Mouse (Mus musculus): ENCODE results near the gene Stx2.

Stx2 gene

GRCm38 (mm10) chr5:129008412-129008826 lies at the start of gene Stx2:
Gene Stx2 (minus strand): TSS chr5:129008574.
- DNase-seq (ENCODE audit: low read depth, low spot score): peak; percentile 93
- Histone ChIP-seq H3K36me3 (ENCODE audit: control insufficient read depth, insufficient read depth, low read length, poor library complexity, severe bottlenecking) (no peaks in the 10 kb centered on the region), H3K27me3 (ENCODE audit: control insufficient read depth, insufficient read depth, low read length, poor library complexity, severe bottlenecking) (no peaks in the 10 kb centered on the region)

- H3K27me3 ChIP-seq (ENCODE audit: control insufficient read depth, insufficient read depth, low read length, poor library complexity, severe bottlenecking): no peaks in the 10 kb centered on the region
- DNase-seq (ENCODE audit: low read depth, low spot score): no peak
These were observed 46.4 kb upstream of the Stx2 start for GRCm38 (mm10) chr5:129054675-129055284.

GRCm38 (mm10) chr5:129052636-129053355 lies 44.4 kb upstream of the Stx2 start:
- DNase-seq (ENCODE audit: low read depth, low spot score): no peak
- Histone ChIP-seq H3K27me3 (ENCODE audit: control insufficient read depth, insufficient read depth, low read length, poor library complexity, severe bottlenecking) (no peaks in the 10 kb centered on the region), H3K36me3 (ENCODE audit: control insufficient read depth, insufficient read depth, low read length, poor library complexity, severe bottlenecking) (no peaks in the 10 kb centered on the region)

More at GRCm38 (mm10) chr5:129054675-129055284, 46.4 kb upstream of the Stx2 start:
- H3K36me3 ChIP-seq (ENCODE audit: control insufficient read depth, insufficient read depth, low read length, poor library complexity, severe bottlenecking): no peaks in the 10 kb centered on the region

GRCm38 (mm10) chr5:129051910-129052309 lies 43.5 kb upstream of the Stx2 start:
- DNase-seq (ENCODE audit: low read depth, low spot score): no peak
- no peaks in the 10 kb centered on the region for H3K36me3 ChIP-seq (ENCODE audit: control insufficient read depth, insufficient read depth, low read length, poor library complexity, severe bottlenecking)
- no peaks in the 10 kb centered on the region for H3K27me3 ChIP-seq (ENCODE audit: control insufficient read depth, insufficient read depth, low read length, poor library complexity, severe bottlenecking)

GRCm38 (mm10) chr5:129049372-129049771 lies 41.0 kb upstream of the Stx2 start:
- H3K27me3 ChIP-seq (ENCODE audit: control insufficient read depth, insufficient read depth, low read length, poor library complexity, severe bottlenecking): no peaks in the 10 kb centered on the region
- no peak for DNase-seq (ENCODE audit: low read depth, low spot score)
- no peaks in the 10 kb centered on the region for H3K36me3 ChIP-seq (ENCODE audit: control insufficient read depth, insufficient read depth, low read length, poor library complexity, severe bottlenecking)

- H3K27me3 ChIP-seq (ENCODE audit: control insufficient read depth, insufficient read depth, low read length, poor library complexity, severe bottlenecking): no peaks in the 10 kb centered on the region
- no peak for DNase-seq (ENCODE audit: low read depth, low spot score)
- H3K36me3 ChIP-seq (ENCODE audit: control insufficient read depth, insufficient read depth, low read length, poor library complexity, severe bottlenecking): no peaks in the 10 kb centered on the region
These were observed 37.5 kb upstream of the Stx2 start for GRCm38 (mm10) chr5:129045641-129046580.

GRCm38 (mm10) chr5:129037739-129038138 lies 29.4 kb upstream of the Stx2 start:
- no peak for DNase-seq (ENCODE audit: low read depth, low spot score)
- Histone ChIP-seq H3K27me3 (ENCODE audit: control insufficient read depth, insufficient read depth, low read length, poor library complexity, severe bottlenecking) (no peaks in the 10 kb centered on the region), H3K36me3 (ENCODE audit: control insufficient read depth, insufficient read depth, low read length, poor library complexity, severe bottlenecking) (no peaks in the 10 kb centered on the region)

GRCm38 (mm10) chr5:129036678-129037077 lies 28.3 kb upstream of the Stx2 start:
- H3K27me3 ChIP-seq (ENCODE audit: control insufficient read depth, insufficient read depth, low read length, poor library complexity, severe bottlenecking): no peaks in the 10 kb centered on the region
- no peaks in the 10 kb centered on the region for H3K36me3 ChIP-seq (ENCODE audit: control insufficient read depth, insufficient read depth, low read length, poor library complexity, severe bottlenecking)
- no peak for DNase-seq (ENCODE audit: low read depth, low spot score)

GRCm38 (mm10) chr5:129029131-129029723 lies 20.9 kb upstream of the Stx2 start:
- Histone ChIP-seq H3K27me3 (ENCODE audit: control insufficient read depth, insufficient read depth, low read length, poor library complexity, severe bottlenecking) (no peaks in the 10 kb centered on the region), H3K36me3 (ENCODE audit: control insufficient read depth, insufficient read depth, low read length, poor library complexity, severe bottlenecking) (no peaks in the 10 kb centered on the region)
- no peak for DNase-seq (ENCODE audit: low read depth, low spot score)

- Histone ChIP-seq H3K36me3 (ENCODE audit: control insufficient read depth, insufficient read depth, low read length, poor library complexity, severe bottlenecking) (peaks cover 5% of the 10 kb centered on the region; the same call in 1 of the 2 replicates), H3K27me3 (ENCODE audit: control insufficient read depth, insufficient read depth, low read length, poor library complexity, severe bottlenecking) (no peaks in the 10 kb centered on the region)
- no peak for DNase-seq (ENCODE audit: low read depth, low spot score)
These were observed 18.3 kb upstream of the Stx2 start for GRCm38 (mm10) chr5:129026637-129027036.

- peaks cover 9% of the 10 kb centered on the region; the same call in 1 of the 2 replicates for H3K36me3 ChIP-seq (ENCODE audit: control insufficient read depth, insufficient read depth, low read length, poor library complexity, severe bottlenecking)
- DNase-seq (ENCODE audit: low read depth, low spot score): no peak
- no peaks in the 10 kb centered on the region; the same call in 1 of the 2 replicates for H3K27me3 ChIP-seq (ENCODE audit: control insufficient read depth, insufficient read depth, low read length, poor library complexity, severe bottlenecking)
These were observed 17.8 kb upstream of the Stx2 start for GRCm38 (mm10) chr5:129026171-129026570.

- peaks cover 9% of the 10 kb centered on the region; the same call in 1 of the 2 replicates for H3K36me3 ChIP-seq (ENCODE audit: control insufficient read depth, insufficient read depth, low read length, poor library complexity, severe bottlenecking)
- DNase-seq (ENCODE audit: low read depth, low spot score): no peak
- H3K27me3 ChIP-seq (ENCODE audit: control insufficient read depth, insufficient read depth, low read length, poor library complexity, severe bottlenecking): no peaks in the 10 kb centered on the region; the same call in 1 of the 2 replicates
These were observed 17.4 kb upstream of the Stx2 start for GRCm38 (mm10) chr5:129025725-129026124.

- Histone ChIP-seq H3K36me3 (ENCODE audit: control insufficient read depth, insufficient read depth, low read length, poor library complexity, severe bottlenecking) (peaks cover 9% of the 10 kb centered on the region; the same call in 1 of the 2 replicates), H3K27me3 (ENCODE audit: control insufficient read depth, insufficient read depth, low read length, poor library complexity, severe bottlenecking) (no peaks in the 10 kb centered on the region; the same call in 1 of the 2 replicates)
- DNase-seq (ENCODE audit: low read depth, low spot score): no peak
These were observed 16.7 kb upstream of the Stx2 start for GRCm38 (mm10) chr5:129025048-129025447.

- Histone ChIP-seq H3K36me3 (ENCODE audit: control insufficient read depth, insufficient read depth, low read length, poor library complexity, severe bottlenecking) (peaks cover 9% of the 10 kb centered on the region; the same call in 1 of the 2 replicates), H3K27me3 (ENCODE audit: control insufficient read depth, insufficient read depth, low read length, poor library complexity, severe bottlenecking) (no peaks in the 10 kb centered on the region; the same call in 1 of the 2 replicates)
- DNase-seq (ENCODE audit: low read depth, low spot score): peak; percentile 24
These were observed 12.4 kb upstream of the Stx2 start for GRCm38 (mm10) chr5:129020731-129021130.

All from splenic B cell, adult 2 months (primary cell).